Mouse (Mus musculus) B cell, adult 62 days (primary cell): Measurements from ENCODE around the gene Olfr1504. TPM values are rescaled to one million over a fixed set of nuclear protein-coding genes. Genes with fewer than 3 reads are reported as not detected.

Experiments
- total RNA-seq: library from RNA; stranded (reverse); gene quantifications from 4 replicates; pipeline ENCODE4 v1.2.4, GENCODE M21; 2023

Gene Olfr1504
- not detected in 4 replicates for total RNA-seq

DNA sequence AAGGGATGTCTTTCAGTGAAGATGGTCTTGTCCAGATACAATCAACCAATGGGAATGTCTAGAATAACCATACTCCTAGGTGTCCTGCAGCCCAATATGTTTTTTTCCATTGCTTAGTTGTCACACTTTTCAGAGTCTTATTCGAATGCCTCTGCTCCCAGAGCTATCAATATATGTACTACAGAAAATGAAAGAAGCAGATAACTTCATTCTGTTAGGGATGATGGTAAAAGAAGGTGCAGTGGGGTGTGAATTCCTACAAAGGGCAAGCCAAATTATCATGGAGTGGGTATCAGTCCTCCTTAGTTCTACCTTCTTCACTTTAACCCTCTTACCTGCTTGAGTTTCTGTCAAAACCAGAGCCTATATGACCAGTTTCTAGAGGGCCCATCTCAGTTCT, at the start of gene Olfr1504:
Gene Olfr1504 (minus strand): TSS at position 101 of the 400 bp plus-strand sequence.

DNA sequence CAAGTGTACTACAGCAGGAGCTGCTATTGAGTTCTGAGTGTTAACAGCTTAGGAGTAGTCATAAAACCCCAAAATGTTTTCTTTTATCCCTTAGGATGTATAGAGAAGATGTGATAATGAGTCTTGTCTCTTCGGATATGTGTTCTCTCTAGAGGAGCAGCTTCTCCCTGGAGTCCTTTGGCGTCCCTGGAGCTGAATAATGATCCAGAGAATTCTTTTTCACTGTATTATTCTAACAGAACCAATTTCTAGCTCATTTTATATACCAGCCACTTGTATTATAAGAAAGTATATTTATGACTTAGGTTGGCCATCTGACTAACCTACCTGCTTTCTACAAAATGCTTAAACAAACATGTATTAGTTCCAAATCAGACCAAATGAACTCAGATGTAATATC, 15.5 kb upstream of the Olfr1504 start, which contains the start of gene Olfr1505:
Gene Olfr1505 (plus strand): TSS at position 301 of the 400 bp plus-strand sequence.

DNA sequence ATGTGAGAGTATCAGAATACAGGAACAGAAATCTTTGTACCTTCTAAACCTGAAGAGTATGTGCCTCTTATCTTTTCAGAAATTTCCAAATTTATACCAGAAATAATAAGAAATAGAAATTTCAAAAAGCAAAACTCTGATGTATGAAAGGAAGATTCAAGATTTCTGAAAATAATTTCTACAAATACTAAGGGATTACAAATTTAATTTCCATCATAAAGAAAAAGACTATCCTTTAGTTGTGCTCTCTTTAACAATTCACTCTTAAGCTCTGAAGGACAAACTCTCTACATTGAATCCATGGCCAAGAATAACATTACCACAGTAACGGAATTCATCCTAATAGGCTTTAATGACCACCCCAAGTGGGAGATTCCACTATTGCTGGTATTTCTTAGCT, 36.2 kb downstream of the Olfr1504 start, which contains the start of gene Olfr1502:
Gene Olfr1502 (plus strand): TSS at position 301 of the 400 bp plus-strand sequence.

DNA sequence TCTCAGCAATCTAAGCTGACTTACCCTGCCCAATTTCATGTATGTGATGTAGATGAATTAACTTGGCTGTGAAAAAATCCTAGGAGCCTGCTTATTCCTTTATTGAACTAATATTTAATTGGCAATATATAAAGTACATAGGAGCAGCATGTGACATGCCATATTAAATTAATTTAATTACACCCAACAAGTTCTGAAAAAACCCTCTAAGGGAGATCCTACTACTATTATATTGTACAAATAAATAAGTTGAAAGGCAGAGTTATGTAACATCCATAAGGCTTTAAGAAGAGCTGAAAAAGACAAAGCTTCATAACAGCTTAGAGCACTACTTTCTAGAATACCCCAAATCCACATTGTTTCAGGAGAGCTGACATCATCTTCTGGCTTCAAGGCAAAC, 47.1 kb downstream of the Olfr1504 start, which contains the start of gene Olfr1501:
Gene Olfr1501 (minus strand): TSS at position 101 of the 400 bp plus-strand sequence.

Other genes with a start within 250 kb of the Olfr1504 start
- not detected in 4 replicates for gene Olfr1490, start 246.8 kb downstream of the Olfr1504 start, total RNA-seq
- gene Olfr1491, start 200.7 kb downstream of the Olfr1504 start, total RNA-seq, result not detected in 4 replicates
- not detected in 4 replicates for gene Olfr1493-ps1, start 174.7 kb downstream of the Olfr1504 start, total RNA-seq
- not detected in 4 replicates for gene Olfr1494, start 158.2 kb downstream of the Olfr1504 start, total RNA-seq
- gene Olfr1495, start 133.3 kb downstream of the Olfr1504 start, total RNA-seq, result not detected in 4 replicates
- not detected in 4 replicates for gene Olfr1496, start 120.0 kb downstream of the Olfr1504 start, total RNA-seq
- gene Olfr1497, start 99.7 kb downstream of the Olfr1504 start, total RNA-seq, result not detected in 4 replicates
- not detected in 4 replicates for gene Olfr1499, start 78.5 kb downstream of the Olfr1504 start, total RNA-seq
- gene Olfr1500, start 67.4 kb downstream of the Olfr1504 start, total RNA-seq, result not detected in 4 replicates
- not detected in 4 replicates for gene Olfr1501, start 47.2 kb downstream of the Olfr1504 start, total RNA-seq
- gene Olfr1502, start 36.1 kb downstream of the Olfr1504 start, total RNA-seq, result not detected in 4 replicates
- gene Olfr1505, start 15.6 kb upstream of the Olfr1504 start, total RNA-seq, result not detected in 4 replicates